Mouse (Mus musculus) urinary bladder, postnatal 25 days (tissue): Measurements from ENCODE around the gene Ly6g5b.

Experiments used
- DNase-seq: peaks from one replicate; pipeline ENCODE4 v3.0.0; 2022; ENCODE audit warnings: low spot score

The Ly6g5b gene

DNA sequence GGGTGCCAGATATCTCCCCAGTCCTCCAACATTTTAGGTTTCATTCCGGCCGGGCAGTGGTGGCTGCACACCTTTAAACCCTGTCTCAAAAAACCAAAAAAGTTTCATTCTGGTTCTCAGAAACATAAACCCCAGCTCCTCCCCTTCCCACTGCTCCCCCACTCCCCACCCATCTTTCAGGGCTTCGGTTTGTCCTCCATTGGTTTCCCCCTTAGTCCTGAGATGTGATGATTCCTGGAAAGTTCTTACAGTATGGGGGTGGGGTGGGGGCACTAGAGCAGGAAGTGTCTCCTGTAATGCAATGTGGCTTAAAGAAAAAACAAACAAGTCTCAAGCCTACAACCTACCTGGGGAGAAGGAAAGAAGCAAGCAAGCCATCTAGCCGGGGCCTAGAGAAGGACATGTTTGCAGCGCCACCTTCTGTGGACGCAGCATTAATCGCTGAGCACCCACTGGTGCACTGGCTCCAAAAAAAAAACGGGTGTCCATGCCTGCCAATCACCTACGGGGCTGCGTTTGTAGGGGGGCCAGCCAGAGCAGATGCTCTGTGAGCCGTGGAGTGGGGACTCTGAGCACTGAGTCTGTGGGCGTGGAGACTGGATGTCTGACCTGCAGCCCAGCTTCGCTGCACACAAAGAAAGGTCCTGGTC is 9.4 kb downstream of the Ly6g5b start:
- DNase-seq: no peak

GRCm38 (mm10) chr17:35104754-35105153 is 10.5 kb downstream of the Ly6g5b start:
- DNase-seq: no peak

GRCm38 (mm10) chr17:35104079-35104478 is 11.1 kb downstream of the Ly6g5b start:
- DNase-seq: no peak

DNA sequence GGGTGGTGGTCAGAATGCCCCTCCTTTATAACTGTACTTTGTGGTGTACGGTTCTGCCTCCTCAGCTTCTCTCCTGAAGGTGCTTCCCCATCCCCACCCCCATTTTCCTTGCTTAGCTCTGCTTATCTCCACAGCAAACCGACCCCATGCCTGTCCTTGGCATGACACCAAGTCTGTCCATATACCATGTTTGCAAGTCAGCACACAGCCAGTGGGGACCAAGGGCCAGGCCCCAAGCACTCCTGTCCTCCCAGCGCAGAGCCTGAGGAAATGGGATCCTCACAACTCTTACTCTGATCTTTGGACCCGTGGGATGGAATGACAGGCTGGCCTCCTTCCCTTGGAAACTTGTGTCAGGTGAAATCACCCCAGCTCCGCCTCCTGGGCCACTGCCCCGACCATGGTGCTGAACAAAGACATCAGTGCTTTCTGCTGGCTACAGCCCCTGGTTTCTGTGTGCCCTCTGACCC is 12.0 kb downstream of the Ly6g5b start:
- DNase-seq: no peak

GRCm38 (mm10) chr17:35102299-35102698 is 12.9 kb downstream of the Ly6g5b start:
- no peak for DNase-seq

GRCm38 (mm10) chr17:35101161-35101560 is 14.1 kb downstream of the Ly6g5b start:
- no peak for DNase-seq

DNA sequence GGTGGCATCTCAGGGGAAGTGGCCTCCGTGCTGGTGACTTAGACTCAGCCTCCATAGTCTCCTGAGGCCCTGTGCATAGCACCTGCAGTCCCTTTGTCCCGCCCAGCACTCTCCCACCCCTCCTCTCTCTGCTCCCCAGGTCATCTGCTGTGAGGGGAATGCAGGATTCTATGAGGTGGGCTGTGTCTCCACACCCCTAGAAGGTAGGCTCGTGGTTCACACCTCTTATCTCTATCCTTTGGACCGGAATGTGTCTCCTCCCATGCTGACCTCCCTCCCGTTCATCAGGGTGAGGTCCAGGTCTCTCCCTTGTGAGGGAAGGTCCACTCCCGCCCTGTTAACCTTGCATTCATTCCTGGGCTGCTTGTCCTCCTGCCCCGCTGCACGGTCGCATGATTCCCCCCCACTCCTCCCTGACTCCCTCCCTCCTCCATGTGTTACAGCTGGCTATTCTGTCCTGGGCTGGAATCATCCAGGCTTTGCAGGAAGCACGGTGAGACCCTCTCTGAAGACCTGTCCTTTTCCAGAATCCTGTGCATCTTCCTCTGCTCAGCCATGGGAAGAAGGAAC is 14.9 kb downstream of the Ly6g5b start:
- no peak for DNase-seq

GRCm38 (mm10) chr17:35097164-35097655 is 18.0 kb downstream of the Ly6g5b start:
- DNase-seq: no peak

DNA sequence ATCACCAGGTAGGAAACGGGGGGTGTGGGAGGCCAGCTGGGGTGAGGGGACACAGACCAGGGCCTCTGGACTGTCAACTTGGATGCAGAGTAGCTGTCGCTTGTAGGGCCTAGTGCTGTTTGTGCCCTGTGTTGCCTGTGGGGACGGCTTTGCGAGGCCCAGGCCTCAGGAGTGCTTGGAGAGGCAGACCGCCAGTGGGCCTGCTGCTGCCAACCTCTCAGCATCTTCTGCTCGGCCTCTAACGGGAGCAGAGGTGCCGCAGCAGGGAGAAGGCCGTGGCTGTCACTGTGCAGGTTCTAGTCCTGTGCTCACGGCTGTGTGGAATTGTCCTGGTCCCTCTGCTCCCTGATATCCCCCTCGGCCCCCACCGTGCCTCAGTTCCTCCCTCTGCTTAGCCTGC is 18.6 kb downstream of the Ly6g5b start:
- DNase-seq: no peak

GRCm38 (mm10) chr17:35094475-35095365 is 20.5 kb downstream of the Ly6g5b start:
- no peak for DNase-seq

GRCm38 (mm10) chr17:35092403-35093198 is 22.6 kb downstream of the Ly6g5b start:
- no peak for DNase-seq

GRCm38 (mm10) chr17:35090166-35090932 is 24.9 kb downstream of the Ly6g5b start:
- DNase-seq: no peak

- peak; percentile 88 for DNase-seq
These were observed 26.2 kb downstream of the Ly6g5b start, which contains the start of gene Abhd16a for GRCm38 (mm10) chr17:35088825-35089644. Gene Abhd16a, plus strand, starts transcription at chr17:35089263.

DNA sequence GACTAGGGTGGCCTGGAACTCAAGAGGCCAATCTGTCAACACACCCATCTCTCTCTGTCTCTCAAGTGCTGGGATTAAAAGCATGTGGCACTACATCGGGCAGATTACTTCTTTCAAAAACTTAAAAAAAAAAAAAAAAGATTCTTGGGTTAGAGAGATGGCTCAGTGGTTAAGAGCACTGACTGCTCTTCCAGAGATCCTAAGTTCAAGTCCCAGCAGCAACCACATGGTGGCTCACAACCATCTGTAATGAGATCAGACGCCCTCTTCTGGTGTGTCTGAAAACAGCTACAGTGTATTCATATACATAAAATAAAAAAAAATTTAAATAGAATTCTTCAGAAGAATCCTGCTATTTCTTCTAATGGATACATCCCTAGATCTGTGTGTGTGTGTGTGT is 27.1 kb downstream of the Ly6g5b start:
- DNase-seq: no peak

- DNase-seq: no peak
These were observed 29.9 kb downstream of the Ly6g5b start, which contains the start of gene Ly6g6f for GRCm38 (mm10) chr17:35085208-35085865. Gene Ly6g6f, minus strand, starts transcription at chr17:35085610.

- no peak for DNase-seq
These were observed 31.2 kb downstream of the Ly6g5b start for GRCm38 (mm10) chr17:35083929-35084497.

DNA sequence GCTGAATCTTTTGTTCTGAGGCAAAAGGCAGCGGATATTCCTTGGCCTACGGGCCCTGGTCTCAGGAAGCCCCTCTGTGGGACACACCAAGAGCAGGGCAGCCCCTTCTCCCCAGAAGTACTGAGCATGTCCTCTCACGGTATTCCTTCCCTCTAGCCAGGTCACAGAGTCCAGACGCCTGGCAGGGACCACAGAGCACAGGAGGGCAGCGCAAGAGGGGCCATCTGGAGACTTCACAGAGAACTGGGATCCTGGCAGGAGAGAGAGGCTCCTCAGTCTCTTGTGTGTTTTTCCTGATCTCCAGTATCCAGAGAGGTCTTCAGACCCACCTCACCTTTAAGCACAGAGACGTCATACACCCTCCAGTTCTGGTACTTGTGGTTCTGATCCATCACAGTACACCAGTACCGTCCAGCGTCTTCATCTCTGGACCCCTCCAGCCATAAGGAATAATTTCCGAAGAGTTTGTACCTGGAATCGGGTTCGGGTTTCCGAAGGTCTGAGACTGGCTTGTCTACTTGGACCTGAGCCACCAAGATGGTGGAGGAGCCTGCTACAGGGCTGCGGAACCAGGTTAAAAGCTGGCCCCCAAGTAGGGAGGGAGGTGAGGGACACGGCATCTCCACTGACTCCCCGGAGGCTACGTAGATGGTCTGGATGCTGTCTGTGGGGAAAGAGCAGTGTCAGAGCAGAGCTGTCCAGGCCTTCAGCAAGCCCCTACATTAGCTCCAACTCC is 32.2 kb downstream of the Ly6g5b start:
- no peak for DNase-seq

- no peak for DNase-seq
These were observed 34.5 kb downstream of the Ly6g5b start for GRCm38 (mm10) chr17:35080710-35081109.
